Mouse (Mus musculus): Measurements from ENCODE around the gene Plekho2. TPM values are rescaled to one million over a fixed set of nuclear protein-coding genes. Genes with fewer than 3 reads are reported as not detected.
A peak's percentile ranks its signal among the peaks of the same experiment; 100 is the strongest.

The Plekho2 gene
- total and polyA plus RNA-seq, 3 experiments: 7.9 to 33.8 (median 13.9) TPM

DNA sequence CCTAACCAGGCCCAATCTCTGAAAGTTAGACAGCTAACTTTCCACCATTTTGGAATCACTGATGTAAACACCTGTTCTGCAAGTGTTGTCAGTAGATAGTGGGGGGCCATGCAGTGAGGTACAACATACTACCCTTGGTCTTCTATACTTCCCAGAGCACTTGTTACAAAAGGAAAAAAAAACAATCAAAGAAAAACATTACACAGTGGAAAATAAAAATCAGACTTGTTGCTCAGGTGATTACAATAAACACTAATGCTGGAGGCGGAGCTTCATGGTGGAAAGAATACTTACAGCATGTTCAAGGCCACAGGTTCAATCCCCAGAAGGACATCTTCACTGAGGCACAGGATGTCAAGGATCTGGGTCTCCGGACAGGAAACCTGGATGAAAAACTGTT, 27.1 kb downstream of the Plekho2 start:
- in situ Hi-C loops (cut with MboI; ENCODE audit: low pct_ligation_motif_present, low pct_unique_long_range_greater_than_20kb, low sequenced_read_pairs): no loop called here
- DNase-seq (ENCODE audit: extremely low read depth): no peak
- Histone ChIP-seq H3K79me2 (replicated peaks; ENCODE audit: control insufficient read depth, extremely low read depth, insufficient read depth, poor library complexity, severe bottlenecking) (no peaks in the 10 kb centered on the region), H3K4me3 (replicated peaks in 1 of 3; ENCODE audit: low read depth in 2 of 3, low read length in 2 of 3, poor library complexity in 1 of 3) (no peak overlapping the region), H3K27me3 (replicated peaks) (no peaks in the 10 kb centered on the region), H3K36me3 (replicated peaks in 1 of 2; ENCODE audit: control insufficient read depth in 1 of 2, insufficient read depth in 1 of 2, low read length in 1 of 2) (peaks cover 32 to 48% of the 10 kb centered on the region in 2 experiments), H3K9ac (ENCODE audit: insufficient read depth, low read depth) (no peak overlapping the region), H3K4me2 (ENCODE audit: insufficient read depth, low read depth, poor library complexity, severe bottlenecking) (no peak overlapping the region), H3K4me1 (ENCODE audit: control insufficient read depth in 1 of 2, insufficient read depth in 2 of 2) (peaks cover 27 to 84% of the 10 kb centered on the region in 2 experiments), H3K27ac (ENCODE audit: insufficient read depth, low read depth) (peak overlapping the region; percentile 93; the same call in 1 of the 2 replicates), H3K9me3 (replicated peaks; ENCODE audit: low read length) (no peaks in the 10 kb centered on the region)
- TF ChIP-seq POLR2AphosphoS2 (IDR thresholded peaks at IDR 0.05; ENCODE audit: low read depth, low read length) (no peak), CTCF (conservative IDR thresholded peaks at IDR 0.05 in 1 of 2, IDR thresholded peaks at IDR 0.05 in 1 of 2; ENCODE audit: low read depth in 2 of 2, low read length in 2 of 2) (no peak), USF2 (conservative IDR thresholded peaks at IDR 0.05; ENCODE audit: low read depth, low read length) (no peak), SIN3A (IDR thresholded peaks at IDR 0.05; ENCODE audit: low read length) (no peak), JUND (conservative IDR thresholded peaks at IDR 0.05; ENCODE audit: low read depth, low read length) (no peak), GABPA (IDR thresholded peaks at IDR 0.05; ENCODE audit: insufficient replicate concordance, low read depth, low read length) (no peak), CHD1 (IDR thresholded peaks at IDR 0.05; ENCODE audit: low read depth, low read length) (no peak), KAT2A (IDR thresholded peaks at IDR 0.05; ENCODE audit: insufficient replicate concordance, low read length) (no peak), NRF1 (IDR thresholded peaks at IDR 0.05; ENCODE audit: low read depth, low read length) (no peak), MAFK (IDR thresholded peaks at IDR 0.05; ENCODE audit: insufficient replicate concordance, low read length) (no peak)
- dilution Hi-C loops (cut with MboI; ENCODE audit: extremely low pct_ligation_motif_present, extremely low pct_unique_long_range_greater_than_20kb, low sequenced_read_pairs): no loop called here

DNA sequence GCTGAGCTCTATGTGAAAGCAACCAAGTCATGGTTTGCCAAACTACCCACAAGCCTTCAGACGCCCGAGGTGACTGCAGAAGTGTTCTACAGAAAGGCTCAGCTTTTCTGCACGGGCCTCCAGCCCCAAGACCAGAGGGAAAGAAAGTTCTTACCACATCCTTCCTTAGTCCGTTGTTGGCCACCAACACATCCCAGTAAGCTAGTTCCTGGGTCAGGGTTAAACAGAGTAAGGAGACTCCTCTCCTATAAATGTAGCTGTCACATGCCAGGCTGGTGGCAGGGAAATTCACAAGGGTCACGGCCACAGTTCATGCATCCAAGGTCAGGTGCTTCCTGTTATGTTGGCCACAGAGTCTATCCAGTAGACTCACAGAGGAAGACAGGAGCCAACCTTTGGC, 27.7 kb downstream of the Plekho2 start:
- H3K27ac ChIP-seq (ENCODE audit: insufficient read depth, low read depth): peak overlapping the region; percentile 93
- no peaks in the 10 kb centered on the region for H3K27me3 ChIP-seq (replicated peaks)
- peaks cover 27 to 42% of the 10 kb centered on the region in 2 experiments for H3K36me3 ChIP-seq (replicated peaks in 1 of 2; ENCODE audit: control insufficient read depth in 1 of 2, insufficient read depth in 1 of 2, low read length in 1 of 2)
- H3K4me2 ChIP-seq (ENCODE audit: insufficient read depth, low read depth, poor library complexity, severe bottlenecking): no peak overlapping the region
- no peaks in the 10 kb centered on the region for H3K79me2 ChIP-seq (replicated peaks; ENCODE audit: control insufficient read depth, extremely low read depth, insufficient read depth, poor library complexity, severe bottlenecking)
- in situ Hi-C loops (cut with MboI; ENCODE audit: low pct_ligation_motif_present, low pct_unique_long_range_greater_than_20kb, low sequenced_read_pairs) (no loop called here), dilution Hi-C loops (cut with MboI; ENCODE audit: extremely low pct_ligation_motif_present, extremely low pct_unique_long_range_greater_than_20kb, low sequenced_read_pairs) (no loop called here)
- H3K9ac ChIP-seq (ENCODE audit: insufficient read depth, low read depth): no peak overlapping the region
- no peak overlapping the region for H3K4me3 ChIP-seq (replicated peaks in 1 of 3; ENCODE audit: low read depth in 2 of 3, low read length in 2 of 3, poor library complexity in 1 of 3)
- peaks cover 27 to 83% of the 10 kb centered on the region in 2 experiments for H3K4me1 ChIP-seq (ENCODE audit: control insufficient read depth in 1 of 2, insufficient read depth in 2 of 2)
- H3K9me3 ChIP-seq (replicated peaks; ENCODE audit: low read length): no peaks in the 10 kb centered on the region
- DNase-seq (ENCODE audit: extremely low read depth): no peak
- TF ChIP-seq E2F4 (IDR thresholded peaks at IDR 0.05; ENCODE audit: insufficient replicate concordance, low read depth, low read length) (no peak), PAX5 (IDR thresholded peaks at IDR 0.05; ENCODE audit: low read length) (no peak), MXI1 (IDR thresholded peaks at IDR 0.05; ENCODE audit: low read depth, low read length) (no peak), NELFE (IDR thresholded peaks at IDR 0.05; ENCODE audit: low read depth, low read length) (no peak), ZNF384 (IDR thresholded peaks at IDR 0.05; ENCODE audit: low read depth, low read length) (no peak), HCFC1 (IDR thresholded peaks at IDR 0.05; ENCODE audit: low read depth, low read length) (no peak), KAT2A (IDR thresholded peaks at IDR 0.05; ENCODE audit: insufficient replicate concordance, low read length) (no peak), BHLHE40 (IDR thresholded peaks at IDR 0.05; ENCODE audit: low read depth, low read length) (peak; percentile 70), USF2 (conservative IDR thresholded peaks at IDR 0.05; ENCODE audit: low read depth, low read length) (no peak), TCF12 (IDR thresholded peaks at IDR 0.05; ENCODE audit: low read depth, low read length) (no peak), CHD1 (IDR thresholded peaks at IDR 0.05; ENCODE audit: low read depth, low read length) (no peak), CTCF (conservative IDR thresholded peaks at IDR 0.05 in 1 of 2, IDR thresholded peaks at IDR 0.05 in 1 of 2; ENCODE audit: low read depth in 2 of 2, low read length in 2 of 2) (no peak), IRF4 (IDR thresholded peaks at IDR 0.05; ENCODE audit: low read depth, low read length) (no peak), UBTF (IDR thresholded peaks at IDR 0.05; ENCODE audit: low read depth, low read length) (no peak), ETS1 (conservative IDR thresholded peaks at IDR 0.05; ENCODE audit: low read depth, low read length) (0 out of 2 replicates have a peak, but pooled peaks have one; percentile 44)
